ENCODE assay signal across 15 mouse cellular contexts in genomic region chr17:12297292-12297691, GRCm38 (mm10). TPM values are rescaled to one million over a fixed set of nuclear protein-coding genes. Genes with fewer than 3 reads are reported as not detected.
DNase-seq lines count a peak whose midpoint lies in the region; ATAC-seq and TF ChIP-seq lines count a peak whose summit lies in the region.
"Had no signal": no experiment of that assay in that cellular context is flagged by ENCODE, and none has a peak within 500 bp of the region (broad histone marks: within the 10 kb centered on the region; RNA-seq: fewer than 3 reads in every experiment).

No protein-coding gene starts in this region.

- peaks cover 63% of the 10 kb centered on the region for H3K4me1 ChIP-seq in heart, embryonic 13.5 days
- H3K4me1 ChIP-seq in megakaryocyte, embryonic 14.5 days, result peaks cover 31% of the 10 kb centered on the region
- H3K4me1 ChIP-seq in lung, embryonic 14.5 days (ENCODE audit: insufficient read depth), result peaks cover 14% of the 10 kb centered on the region; the same call in 1 of the 2 replicates
- peaks cover 13% of the 10 kb centered on the region for H3K4me1 ChIP-seq in stomach, postnatal 0 days (replicated peaks; ENCODE audit: control insufficient read depth, insufficient read depth)

- TF ChIP-seq EP300 in stomach, postnatal 0 days (optimal IDR thresholded peaks at IDR 0.05), result no peak

- no peak overlapping the region for H3K4me3 ChIP-seq in heart, embryonic 13.5 days
- peak overlapping the region; percentile 68 for H3K4me3 ChIP-seq in megakaryocyte, embryonic 14.5 days (replicated peaks)
- H3K4me3 ChIP-seq in lung, embryonic 14.5 days (ENCODE audit: low read depth, low read length), result no peak overlapping the region
- H3K4me3 ChIP-seq in stomach, postnatal 0 days (ENCODE audit: low read depth, low read length), result no peak overlapping the region

- no peaks in the 10 kb centered on the region for H3K36me3 ChIP-seq in heart, embryonic 13.5 days
- H3K36me3 ChIP-seq in megakaryocyte, embryonic 14.5 days (replicated peaks; ENCODE audit: low read length), result peaks cover 4% of the 10 kb centered on the region
- H3K36me3 ChIP-seq in lung, embryonic 14.5 days (ENCODE audit: insufficient read depth), result no peaks in the 10 kb centered on the region
- no peaks in the 10 kb centered on the region for H3K36me3 ChIP-seq in stomach, postnatal 0 days (ENCODE audit: control insufficient read depth, insufficient read depth, low read length)

- H3K9ac ChIP-seq in heart, embryonic 13.5 days, result peak overlapping the region; percentile 19; the same call in 1 of the 2 replicates
- no peak overlapping the region for H3K9ac ChIP-seq in lung, embryonic 14.5 days
- H3K9ac ChIP-seq in stomach, postnatal 0 days (ENCODE audit: low read length), result peak overlapping the region; percentile 23; the same call in 1 of the 2 replicates

- DNase-seq in heart, postnatal 25 days (ENCODE audit: low spot score), result no peak
- peak; percentile 68 for DNase-seq in lung, embryonic 14.5 days
- peak; percentile 77 for DNase-seq in stomach, postnatal 0 days (ENCODE audit: low spot score)
- no peak for DNase-seq in layer of hippocampus, adult 8-10 months (ENCODE audit: low spot score in 2 of 2)
- DNase-seq: adrenal gland, postnatal 25 days; cerebellum, adult 11 months; embryo, embryonic 11 days; thymus, adult 18-20 months had no signal

- H3K27ac ChIP-seq in heart, embryonic 13.5 days (replicated peaks), result peak overlapping the region; percentile 87
- H3K27ac ChIP-seq in lung, embryonic 14.5 days (ENCODE audit: low read depth), result peak overlapping the region; percentile 52
- H3K27ac ChIP-seq in stomach, postnatal 0 days (replicated peaks), result peak overlapping the region; percentile 88
- H3K27ac ChIP-seq: hindbrain, postnatal 0 days had no signal

- ATAC-seq in heart, embryonic 13.5 days (ENCODE audit: extremely low read depth, insufficient number of reproducible peaks, low FRiP score, low TSS enrichment), result no peak
- ATAC-seq in megakaryocyte, adult 5-6 weeks (ENCODE audit: poor library complexity, severe bottlenecking), result no peak
- ATAC-seq in lung, embryonic 14.5 days (ENCODE audit: insufficient read depth), result no peak
- peak; percentile 60 for ATAC-seq in stomach, postnatal 0 days (ENCODE audit: low FRiP score, low TSS enrichment)
- no peak for ATAC-seq in megakaryocyte progenitor cell, adult 5-6 weeks (replicated peaks; ENCODE audit: poor library complexity)
- ATAC-seq: CD4-positive, CD25-positive, alpha-beta regulatory T cell, adult 4 months; hindbrain, postnatal 0 days had no signal

- no peaks in the 10 kb centered on the region for H3K9me3 ChIP-seq in heart, embryonic 13.5 days
- H3K9me3 ChIP-seq in megakaryocyte, embryonic 14.5 days, result no peaks in the 10 kb centered on the region; the same call in 1 of the 2 replicates
- H3K9me3 ChIP-seq in lung, embryonic 14.5 days (ENCODE audit: low read depth, low read length), result no peaks in the 10 kb centered on the region
- no peaks in the 10 kb centered on the region for H3K9me3 ChIP-seq in stomach, postnatal 0 days (ENCODE audit: control insufficient read depth, low read length)

- 29% methylated on average over 7 of the region's 7 CpGs for WGBS in heart, embryonic 13.5 days
- WGBS in lung, embryonic 14.5 days, result 20% methylated on average over 7 of the region's 7 CpGs
- 26% methylated on average over 7 of the region's 7 CpGs for WGBS in stomach, postnatal 0 days

- H3K4me2 ChIP-seq in heart, embryonic 13.5 days, result peak overlapping the region; percentile 27
- no peak overlapping the region for H3K4me2 ChIP-seq in lung, embryonic 14.5 days
- H3K4me2 ChIP-seq in stomach, postnatal 0 days (replicated peaks; ENCODE audit: low read depth), result no peak overlapping the region
- H3K4me2 ChIP-seq: midbrain, embryonic 11.5 days had no signal

- no peak for TF ChIP-seq CTCF in lung, embryonic 14.5 days (IDR thresholded peaks at IDR 0.05; ENCODE audit: low read depth)
- no peak for TF ChIP-seq CTCF in stomach, postnatal 0 days (IDR thresholded peaks at IDR 0.05; ENCODE audit: low read depth)

- intact Hi-C loops in heart, postnatal 25 days (cut with DNase I), result no loop called here

- H3K27me3 ChIP-seq in heart, embryonic 13.5 days (replicated peaks), result no peaks in the 10 kb centered on the region
- H3K27me3 ChIP-seq in megakaryocyte, embryonic 14.5 days (replicated peaks), result no peaks in the 10 kb centered on the region
- no peaks in the 10 kb centered on the region for H3K27me3 ChIP-seq in lung, embryonic 14.5 days (ENCODE audit: insufficient read depth, low read length)
- no peaks in the 10 kb centered on the region for H3K27me3 ChIP-seq in stomach, postnatal 0 days (ENCODE audit: control insufficient read depth, insufficient read depth, low read length)

RNA-seq across cellular contexts. Expression of gene Map3k4, which starts 21.3 kb away (rescaled TPM):
- 31.8 and 34.4 TPM in 2 replicates for polyA plus RNA-seq in heart, embryonic 13.5 days (2015; fragmentation: Nextera tagmentation; extraction: Ambion mirVana)
- 10 to 100 TPM; 42.9 to 46.3 TPM for total RNA-seq in heart, postnatal 25 days (2021)
- polyA plus RNA-seq in megakaryocyte, embryonic 14.5 days (2012; ENCODE audit: insufficient read depth, low replicate concordance), result 4.9 and 34.0 TPM in 2 replicates
- 10.4 and 11.3 TPM in 2 replicates for total RNA-seq in megakaryocyte, adult 5-6 weeks (2015)
- 19.9 and 22.0 TPM in 2 replicates for total RNA-seq in megakaryocyte, adult 5-6 weeks (2017)
- polyA plus RNA-seq in lung, embryonic 14.5 days (2014; fragmentation: Nextera tagmentation; extraction: Ambion mirVana), result 39.0 and 47.9 TPM in 2 replicates
- 25.8 and 35.6 TPM in 2 replicates for polyA plus RNA-seq in stomach, postnatal 0 days (2015; fragmentation: Nextera tagmentation; extraction: Ambion mirVana)
- total RNA-seq in layer of hippocampus, adult 8-10 months (2022), result 10 to 100 TPM; 57.9 to 78.8 (median 62.7) TPM
- 11.3 and 17.1 TPM in 2 replicates for total RNA-seq in megakaryocyte progenitor cell, adult 5-6 weeks (2015)
- total RNA-seq in megakaryocyte progenitor cell, adult 5-6 weeks (2017), result 20.1 and 25.1 TPM in 2 replicates

Comparison
In these comparisons a context has a peak if more than half of its experiments do, and no peak if none do; other contexts are left out.
1. DNase-seq: peak in lung, embryonic 14.5 days (single experiment) and stomach, postnatal 0 days (single experiment); none in heart, postnatal 25 days (single experiment) and layer of hippocampus, adult 8-10 months (0 of 2).
2. Peak in every context shown above with its lines, with median percentiles within 50 percentile points of each other: H3K27ac ChIP-seq.